Mouse (Mus musculus) ES-E14 (cell line): ENCODE results near the gene Gpsm3. TPM values are rescaled to one million over a fixed set of nuclear protein-coding genes. Genes with fewer than 3 reads are reported as not detected.

Experiments
- DNase-seq: peaks from one replicate; pipeline ENCODE4 v3.0.0-alpha.2; 2013; ENCODE audit warnings: low read depth, low spot score
- H3K27ac ChIP-seq: 2 replicates; pipeline ENCODE4 v1.5.1; 2012; ENCODE audit warnings: low read depth, mild to moderate bottlenecking, low read length, moderate library complexity, mixed read lengths; ENCODE audit not compliant: poor library complexity, insufficient read depth, severe bottlenecking
- H3K36me3 ChIP-seq: 2 replicates; pipeline ENCODE4 v1.6.1; 2012; ENCODE audit warnings: mild to moderate bottlenecking, low read length, moderate library complexity, mixed read lengths; ENCODE audit not compliant: control insufficient read depth, poor library complexity, insufficient read depth, severe bottlenecking
- H3K4me1 ChIP-seq, 2 experiments: fragments of 150-350 bp in 1 of 2; sonication (generic) in 1 of 2; 2 replicates each; pipeline ENCODE4 v1.6.1; 2012; ENCODE audit warnings: low read length in 2 of 2, mild to moderate bottlenecking in 1 of 2, mixed read lengths in 1 of 2; ENCODE audit not compliant: control insufficient read depth in 2 of 2, insufficient read depth in 2 of 2, poor library complexity in 1 of 2
- H3K4me3 ChIP-seq, 2 experiments: fragments of 150-350 bp in 1 of 2; sonication (generic) in 1 of 2; 2 replicates each; pipeline ENCODE4 v1.5.1; 2012; ENCODE audit warnings: low read length in 2 of 2, low read depth in 1 of 2, mild to moderate bottlenecking in 1 of 2, mixed read lengths in 1 of 2; ENCODE audit not compliant: insufficient read depth in 1 of 2, poor library complexity in 1 of 2, severe bottlenecking in 1 of 2
- H3K9ac ChIP-seq: 2 replicates; pipeline ENCODE4 v1.6.1; 2012; ENCODE audit warnings: low read depth, mild to moderate bottlenecking, low read length, mixed read lengths; ENCODE audit not compliant: poor library complexity, insufficient read depth, severe bottlenecking
- H3K9me3 ChIP-seq: fragments of 150-350 bp; sonication (generic); 2 replicates; pipeline ENCODE4 v1.6.1; 2012; ENCODE audit warnings: low read depth, mild to moderate bottlenecking, low read length; ENCODE audit not compliant: control insufficient read depth, insufficient read depth
- CHD2 ChIP-seq: IDR thresholded peaks from 2 replicates; pipeline ENCODE4 v1.6.1; 2014; ENCODE audit warnings: mild to moderate bottlenecking, low read depth, low read length, inconsistent platforms
- HCFC1 ChIP-seq: IDR thresholded peaks from 2 replicates; pipeline ENCODE4 v1.6.1; 2012; ENCODE audit warnings: low read length, inconsistent platforms, borderline replicate concordance; ENCODE audit not compliant: insufficient read depth
- MAFK ChIP-seq: IDR thresholded peaks from 2 replicates; pipeline ENCODE4 v1.6.1; 2014; ENCODE audit warnings: mild to moderate bottlenecking, low read depth, low read length, inconsistent platforms; ENCODE audit not compliant: insufficient read depth
- ZC3H11A ChIP-seq: IDR thresholded peaks from 2 replicates; pipeline ENCODE4 v1.6.1; 2012; ENCODE audit warnings: low read depth, mild to moderate bottlenecking, inconsistent platforms, low read length, borderline replicate concordance
- ZNF384 ChIP-seq: IDR thresholded peaks from 2 replicates; pipeline ENCODE4 v1.6.1; 2012; ENCODE audit warnings: low read depth, low read length, inconsistent platforms
- in situ Hi-C, 2 experiments: fragments of 600-800 bp; cut with MboI; formaldehyde crosslinking; loops; one replicate each; pipeline ENCODE4 v1.15.1; 2025; ENCODE audit warnings: low sequenced_read_pairs in 2 of 2, inconsistent platforms in 1 of 2; ENCODE audit not compliant: unreplicated experiment in 2 of 2
- total RNA-seq: library from RNA; depleted of rRNA; stranded (reverse); fragments of 300-350 nt; gene quantifications from 2 replicates; pipeline ENCODE4 v1.2.3, GENCODE M21; 2012

Gpsm3 gene
- total RNA-seq, 1 experiment = 5.8 TPM

DNA sequence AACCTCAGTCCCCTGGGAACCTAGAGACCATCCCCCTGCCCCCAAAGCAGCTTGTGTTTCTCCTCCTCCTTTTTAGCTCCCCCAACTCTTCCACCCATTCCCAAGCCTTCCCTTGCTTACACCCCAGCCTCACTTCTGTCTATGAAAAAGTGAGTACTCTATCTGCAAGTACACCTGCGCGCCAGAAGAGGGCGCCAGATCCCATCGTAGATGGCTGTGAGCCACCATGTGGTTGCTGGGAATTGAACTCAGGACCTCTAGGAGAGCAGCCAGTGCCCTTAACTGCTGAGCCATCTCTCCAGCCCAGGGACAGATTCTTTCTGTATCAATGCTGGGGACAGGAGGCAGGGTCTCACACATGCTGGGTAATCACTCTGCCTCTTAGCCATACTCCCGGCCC is 17.7 kb upstream of the Gpsm3 start:
- H3K4me3 ChIP-seq = peak overlapping the region; percentile 25 to 27; a peak in 2 of 4 replicates
- H3K4me1 ChIP-seq = peaks cover 1 to 13% of the 10 kb centered on the region in 2 experiments; a peak in 2 of 4 replicates
- H3K36me3 ChIP-seq = no peaks in the 10 kb centered on the region; the same call in 1 of the 2 replicates
- peak overlapping the region; percentile 29; the same call in 1 of the 2 replicates for H3K9ac ChIP-seq
- in situ Hi-C loops = no loop called here
- TF ChIP-seq CHD2 = no peak
- TF ChIP-seq ZC3H11A = 0 out of 2 replicates have a peak, but pooled peaks have one; percentile 31
- H3K9me3 ChIP-seq = no peaks in the 10 kb centered on the region
- DNase-seq = no peak
- H3K27ac ChIP-seq = no peak overlapping the region

DNA sequence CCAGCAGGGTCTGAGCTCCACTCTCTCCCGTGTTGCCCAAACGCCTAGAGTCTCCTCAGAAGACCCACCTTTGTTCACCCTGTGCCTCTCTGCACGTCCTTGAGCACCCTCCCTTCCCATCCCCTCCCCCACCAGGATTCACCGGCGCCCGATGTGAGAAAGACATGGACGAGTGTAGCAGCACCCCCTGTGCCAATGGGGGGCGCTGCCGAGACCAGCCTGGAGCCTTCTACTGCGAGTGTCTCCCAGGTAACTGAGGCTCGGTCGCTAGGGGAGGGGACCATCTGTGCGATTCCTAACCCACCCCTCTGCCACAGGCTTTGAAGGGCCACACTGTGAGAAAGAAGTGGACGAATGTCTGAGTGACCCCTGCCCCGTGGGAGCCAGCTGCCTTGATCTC is 17.2 kb upstream of the Gpsm3 start:
- Histone ChIP-seq H3K27ac (no peak overlapping the region), H3K4me1 (peaks cover 0 to 11% of the 10 kb centered on the region in 2 experiments; a peak in 2 of 4 replicates), H3K36me3 (no peaks in the 10 kb centered on the region; the same call in 1 of the 2 replicates), H3K9ac (peak overlapping the region; percentile 29; the same call in 1 of the 2 replicates), H3K4me3 (peak overlapping the region; percentile 25 to 27; a peak in 2 of 4 replicates), H3K9me3 (no peaks in the 10 kb centered on the region)
- DNase-seq = no peak
- in situ Hi-C loops = no loop called here
- TF ChIP-seq CHD2 (no peak), ZC3H11A (no peak), HCFC1 (no peak), ZNF384 (no peak), MAFK (no peak)

DNA sequence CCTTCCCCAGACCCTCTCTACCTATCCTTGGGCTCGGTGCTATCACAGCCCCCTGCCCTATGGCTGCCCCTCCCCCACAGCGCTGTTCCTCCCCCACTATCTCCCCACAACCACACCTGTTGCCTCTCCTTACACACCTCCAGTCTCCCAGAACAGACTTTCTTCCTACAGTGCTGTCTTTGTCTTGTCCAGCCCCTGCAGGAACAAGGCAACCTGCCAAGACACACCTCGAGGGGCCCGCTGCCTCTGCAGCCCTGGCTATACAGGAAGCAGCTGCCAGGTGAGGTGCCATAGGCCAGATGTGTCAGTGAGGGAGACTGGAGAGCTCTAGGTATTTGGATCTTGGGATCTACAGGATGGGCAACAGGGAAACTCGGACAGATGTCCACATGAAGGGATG is 13.0 kb upstream of the Gpsm3 start:
- no peak for DNase-seq
- Histone ChIP-seq H3K27ac (no peak overlapping the region), H3K9ac (no peak overlapping the region), H3K4me3 (no peak overlapping the region), H3K9me3 (no peaks in the 10 kb centered on the region), H3K4me1 (peaks cover 0 to 11% of the 10 kb centered on the region in 2 experiments; a peak in 2 of 4 replicates), H3K36me3 (no peaks in the 10 kb centered on the region)
- in situ Hi-C loops = no loop called here
- no peak for TF ChIP-seq MAFK
- TF ChIP-seq ZNF384 = no peak
- no peak for TF ChIP-seq ZC3H11A
- no peak for TF ChIP-seq CHD2
- TF ChIP-seq HCFC1 = no peak

DNA sequence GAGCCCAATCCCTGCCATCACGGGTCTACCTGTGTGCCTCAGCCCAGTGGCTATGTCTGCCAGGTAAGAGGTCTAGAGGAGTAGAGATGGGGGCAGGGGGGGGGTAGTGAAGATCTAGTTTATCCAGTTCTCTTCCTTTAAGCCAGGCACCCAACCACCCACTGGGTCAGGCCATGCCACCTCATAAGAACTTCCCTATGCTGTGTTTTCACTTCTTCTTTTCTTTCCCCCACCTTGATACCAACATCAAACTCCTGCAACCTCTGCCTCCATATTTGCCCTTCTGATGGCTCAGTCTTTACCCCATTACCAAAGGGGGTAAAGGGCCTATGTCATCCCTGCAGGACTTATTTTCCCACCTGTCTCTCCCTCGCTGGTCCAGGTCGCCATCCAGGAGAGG is 11.5 kb upstream of the Gpsm3 start:
- Histone ChIP-seq H3K4me3 (no peak overlapping the region), H3K9ac (no peak overlapping the region), H3K27ac (no peak overlapping the region), H3K9me3 (no peaks in the 10 kb centered on the region), H3K4me1 (peaks cover 0 to 5% of the 10 kb centered on the region in 2 experiments; a peak in 1 of 4 replicates), H3K36me3 (no peaks in the 10 kb centered on the region)
- no peak for DNase-seq
- in situ Hi-C loops = no loop called here
- no peak for TF ChIP-seq ZNF384
- no peak for TF ChIP-seq CHD2
- no peak for TF ChIP-seq ZC3H11A
- no peak for TF ChIP-seq HCFC1
- TF ChIP-seq MAFK = no peak

DNA sequence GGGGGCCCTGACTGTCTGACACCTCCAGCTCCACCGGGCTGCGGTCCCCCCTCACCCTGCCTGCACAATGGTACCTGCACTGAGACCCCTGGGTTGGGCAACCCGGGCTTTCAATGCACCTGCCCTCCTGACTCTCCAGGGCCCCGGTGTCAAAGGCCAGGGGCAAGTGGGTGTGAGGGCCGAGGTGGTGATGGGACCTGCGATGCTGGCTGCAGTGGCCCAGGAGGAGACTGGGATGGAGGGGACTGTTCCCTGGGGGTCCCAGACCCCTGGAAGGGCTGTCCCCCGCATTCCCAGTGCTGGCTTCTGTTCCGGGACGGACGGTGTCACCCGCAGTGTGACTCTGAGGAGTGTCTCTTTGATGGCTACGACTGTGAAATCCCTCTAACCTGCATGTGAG is 7.1 kb upstream of the Gpsm3 start:
- no peaks in the 10 kb centered on the region for H3K36me3 ChIP-seq
- no peaks in the 10 kb centered on the region for H3K9me3 ChIP-seq
- TF ChIP-seq MAFK (no peak), ZC3H11A (no peak), CHD2 (no peak), ZNF384 (no peak), HCFC1 (no peak)
- H3K27ac ChIP-seq = no peak overlapping the region
- 0 out of 4 replicates have a peak, but pooled peaks cover 0 to 3% of the 10 kb centered on the region in 2 experiments for H3K4me1 ChIP-seq
- in situ Hi-C loops = no loop called here
- no peak overlapping the region for H3K4me3 ChIP-seq
- no peak for DNase-seq
- no peak overlapping the region for H3K9ac ChIP-seq
